Mouse (Mus musculus) left cerebral cortex, adult 9 months (tissue): ENCODE data around the gene Pkdrej.

ENCODE experiments used
- DNase-seq, 2 experiments: peaks; one replicate each; pipeline ENCODE4 v3.0.0; 2022; ENCODE audit warnings: low spot score in 2 of 2

The Pkdrej gene

DNA sequence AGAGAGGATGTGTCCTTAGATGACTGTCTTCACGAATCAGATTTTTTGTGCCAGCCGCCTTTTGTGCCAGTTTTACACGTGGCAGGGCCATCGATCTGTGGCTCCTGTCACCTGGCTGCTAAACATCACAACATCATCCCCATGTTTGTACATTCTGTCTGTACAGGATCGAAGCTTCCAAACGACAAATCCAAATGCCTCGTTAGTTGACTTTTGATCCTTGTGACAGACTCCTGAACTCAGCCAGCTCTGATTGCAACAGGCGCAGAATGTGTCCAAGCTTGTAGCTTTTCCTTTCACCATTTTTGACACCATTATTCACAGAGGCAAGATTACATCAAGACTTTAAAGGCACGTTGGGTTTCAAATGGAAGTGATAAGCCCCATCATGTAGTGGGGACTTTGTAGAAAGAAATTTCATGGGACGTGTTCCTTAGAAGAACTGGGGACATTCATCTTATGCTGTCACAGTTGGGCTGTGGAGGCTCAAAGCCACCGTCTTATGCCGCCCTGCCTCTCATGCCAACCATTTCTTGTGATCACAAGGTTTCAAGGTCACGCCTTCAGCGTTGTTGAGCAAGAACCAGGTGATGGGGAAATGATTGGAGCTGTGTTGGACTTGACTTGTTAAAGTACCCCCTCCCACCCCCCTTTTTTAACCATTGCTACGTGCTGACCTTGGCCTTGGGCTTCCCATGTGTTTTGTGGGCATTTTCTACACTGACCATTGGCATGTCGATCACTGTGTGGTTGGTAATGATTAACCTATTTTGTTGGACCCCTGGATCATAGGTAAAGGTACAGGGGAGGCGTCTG, 50.0 kb downstream of the Pkdrej start:
- no peak for DNase-seq

DNA sequence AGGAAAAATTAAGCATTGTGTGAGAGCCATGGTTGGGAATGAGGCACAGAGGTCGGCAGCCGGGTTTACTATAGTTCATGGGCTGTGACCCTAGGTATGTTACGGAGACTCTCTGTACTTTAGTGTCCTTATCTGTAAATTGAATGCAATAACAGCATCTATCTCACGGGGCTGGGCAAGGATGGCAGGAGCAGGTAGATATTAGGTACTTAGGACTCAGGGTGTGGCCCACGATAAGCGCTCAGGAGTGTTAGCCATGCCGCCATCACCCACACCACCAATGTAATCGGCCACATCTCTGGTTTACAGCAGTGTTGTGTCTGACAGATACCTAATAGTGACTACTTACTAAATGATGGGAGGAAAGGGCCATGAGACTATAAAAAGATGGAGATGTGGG, 52.5 kb downstream of the Pkdrej start:
- no peak for DNase-seq

DNA sequence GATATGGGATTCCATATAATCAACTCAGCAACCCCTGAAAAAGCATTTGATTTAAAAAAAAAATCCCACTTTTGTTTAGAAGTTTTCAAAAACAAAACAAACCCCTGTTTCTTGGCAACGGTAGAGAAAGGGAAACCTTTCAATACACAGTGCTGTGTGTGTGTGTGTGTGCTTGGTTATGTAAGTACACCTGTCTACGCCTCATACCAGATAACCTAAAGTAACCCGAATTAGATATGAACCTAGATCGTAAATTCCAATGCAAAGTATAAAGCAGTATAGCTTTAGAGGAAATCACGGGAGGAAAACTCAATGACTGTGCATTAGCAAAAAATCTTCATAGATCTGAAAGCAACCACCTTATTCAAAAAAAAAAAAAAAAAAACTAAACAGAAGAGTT, 54.9 kb downstream of the Pkdrej start:
- DNase-seq: no peak

DNA sequence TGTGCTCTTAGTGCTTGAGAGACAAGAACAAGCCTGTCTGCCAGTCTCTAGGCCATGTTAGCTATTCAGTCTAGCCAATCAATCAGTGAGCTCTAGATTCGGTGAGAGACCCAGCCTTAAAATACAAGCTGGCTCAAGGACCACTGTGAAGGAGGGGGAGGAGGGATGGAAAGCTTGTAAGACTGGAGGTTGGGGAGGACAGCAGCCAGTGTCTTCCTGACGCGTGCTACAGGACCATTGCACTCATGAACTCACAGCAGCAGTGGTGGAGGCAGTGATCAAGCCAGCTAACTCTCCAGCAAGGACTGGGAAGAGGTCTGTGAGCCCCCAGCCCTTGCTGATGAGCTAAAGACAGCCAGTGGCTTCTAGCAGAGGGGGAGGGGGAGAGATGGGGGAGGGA, 56.5 kb downstream of the Pkdrej start:
- no peak for DNase-seq
